ENCODE assay signal across 10 mouse cellular contexts in genomic region chr5:21257806-21258205, GRCm38 (mm10).
DNase-seq lines count a peak whose midpoint lies in the region; ATAC-seq and TF ChIP-seq lines count a peak whose summit lies in the region.
"Had no signal": no experiment of that assay in that cellular context is flagged by ENCODE, and none has a peak within 500 bp of the region (broad histone marks: within the 10 kb centered on the region; RNA-seq: fewer than 3 reads in every experiment).

No protein-coding gene starts in this region.

- no peak overlapping the region for H3K9ac ChIP-seq in kidney, postnatal 0 days (ENCODE audit: low read depth, low read length)
- no peak overlapping the region for H3K9ac ChIP-seq in ES-E14 (ENCODE audit: insufficient read depth, low read depth, low read length, poor library complexity, severe bottlenecking)
- H3K9ac ChIP-seq: embryonic facial prominence, embryonic 13.5 days had no signal

- no peak overlapping the region for H3K4me3 ChIP-seq in kidney, postnatal 0 days (replicated peaks; ENCODE audit: low read depth, low read length)
- no peak overlapping the region for H3K4me3 ChIP-seq in ES-E14 (ENCODE audit: insufficient read depth in 1 of 2, low read depth in 1 of 2, low read length in 2 of 2, poor library complexity in 1 of 2, severe bottlenecking in 1 of 2)
- H3K4me3 ChIP-seq: embryonic facial prominence, embryonic 13.5 days had no signal

- DNase-seq in kidney, postnatal 0 days (ENCODE audit: low spot score) = peak; percentile 48
- no peak for DNase-seq in kidney, postnatal 10 days
- DNase-seq in CD4-positive helper T cell, adult 2 months (ENCODE audit: low read depth, low spot score) = peak; percentile 17
- no peak for DNase-seq in ES-E14 (ENCODE audit: low read depth, low spot score)
- no peak for DNase-seq in gastrocnemius, adult 8-10 months (ENCODE audit: low spot score in 2 of 2)
- no peak for DNase-seq in cerebellum, adult 11 months
- DNase-seq: adrenal gland, adult 2 months; right cerebral cortex, adult 18-20 months had no signal

- H3K4me1 ChIP-seq in kidney, postnatal 0 days (replicated peaks; ENCODE audit: insufficient read depth, low read length) = peaks cover 4% of the 10 kb centered on the region; the same call in 1 of the 2 replicates
- peaks cover 0 to 6% of the 10 kb centered on the region in 2 experiments; a peak in 1 of 4 replicates for H3K4me1 ChIP-seq in ES-E14 (ENCODE audit: control insufficient read depth in 2 of 2, insufficient read depth in 2 of 2, low read length in 2 of 2, poor library complexity in 1 of 2)

- in situ Hi-C loops in ES-E14 (cut with MboI; ENCODE audit: low sequenced_read_pairs in 2 of 2, unreplicated experiment in 2 of 2) = no loop called here

- H3K4me2 ChIP-seq in kidney, postnatal 0 days (ENCODE audit: low read length) = no peak overlapping the region
- H3K4me2 ChIP-seq: embryonic facial prominence, embryonic 13.5 days had no signal

- no peak overlapping the region for H3K27ac ChIP-seq in kidney, postnatal 0 days
- H3K27ac ChIP-seq in ES-E14 (ENCODE audit: insufficient read depth, low read depth, low read length, poor library complexity, severe bottlenecking) = peak overlapping the region; percentile 39; the same call in 1 of the 2 replicates
- H3K27ac ChIP-seq: embryonic facial prominence, embryonic 13.5 days had no signal

- H3K36me3 ChIP-seq in kidney, postnatal 0 days (ENCODE audit: insufficient read depth, low read length) = no peaks in the 10 kb centered on the region
- no peaks in the 10 kb centered on the region for H3K36me3 ChIP-seq in ES-E14 (ENCODE audit: control insufficient read depth, insufficient read depth, low read length, poor library complexity, severe bottlenecking)
- H3K36me3 ChIP-seq: embryonic facial prominence, embryonic 13.5 days had no signal

- TF ChIP-seq CTCF in kidney, postnatal 0 days (IDR thresholded peaks at IDR 0.05; ENCODE audit: low read depth) = peak; percentile 60

- WGBS in kidney, postnatal 0 days = 72% methylated on average over 6 of the region's 6 CpGs

- ATAC-seq in kidney, postnatal 0 days (replicated peaks; ENCODE audit: low FRiP score, low read depth) = no peak
- ATAC-seq in megakaryocyte-erythroid progenitor cell, adult 5-6 weeks (replicated peaks; ENCODE audit: low FRiP score, low TSS enrichment, poor library complexity, severe bottlenecking) = peak; percentile 85

- H3K9me3 ChIP-seq in kidney, postnatal 0 days (replicated peaks; ENCODE audit: low read length) = no peaks in the 10 kb centered on the region
- H3K9me3 ChIP-seq in ES-E14 (ENCODE audit: control insufficient read depth, insufficient read depth, low read depth, low read length) = no peaks in the 10 kb centered on the region
- H3K9me3 ChIP-seq: embryonic facial prominence, embryonic 13.5 days had no signal

- H3K27me3 ChIP-seq in kidney, postnatal 0 days (ENCODE audit: insufficient read depth, low read length) = no peaks in the 10 kb centered on the region
- H3K27me3 ChIP-seq: embryonic facial prominence, embryonic 13.5 days had no signal

TF ChIP-seq in ES-E14, 5 proteins besides CTCF, POLR2A, EP300 and RAD21:
- TF ChIP-seq ZC3H11A (IDR thresholded peaks at IDR 0.05; ENCODE audit: borderline replicate concordance, low read depth, low read length) (0 out of 2 replicates have a peak, but pooled peaks have one; percentile 28), MAFK (IDR thresholded peaks at IDR 0.05; ENCODE audit: insufficient read depth, low read depth, low read length) (no peak)

Comparison
In these comparisons a context has a peak if more than half of its experiments do, and no peak if none do; other contexts are left out.
1. DNase-seq: peak in kidney, postnatal 0 days (single experiment) and CD4-positive helper T cell, adult 2 months (single experiment); none in kidney, postnatal 10 days (single experiment), ES-E14 (single experiment), gastrocnemius, adult 8-10 months (0 of 2) and cerebellum, adult 11 months (single experiment).